Mouse (Mus musculus) left cerebral cortex, postnatal 36 days (tissue): ENCODE measurements around the gene Ncan. TPM values are rescaled to one million over a fixed set of nuclear protein-coding genes. Genes with fewer than 3 reads are reported as not detected.

Source experiments
- DNase-seq, 2 experiments: peaks; one replicate each; pipeline ENCODE4 v3.0.0; 2021 to 2022; ENCODE audit warnings: low spot score in 2 of 2, mixed read lengths in 1 of 2
- intact Hi-C: fragments of 180-260 bp; cut with DNase I; formaldehyde crosslinking; loops from one replicate; pipeline ENCODE4 v1.15.1; 2025
- total RNA-seq, 2 experiments: library from RNA; stranded (reverse); gene quantifications; 2 replicates each; pipeline ENCODE4 v1.2.3; 2021

The Ncan gene
- total RNA-seq, 2 experiments from 2014 or later = 192 to 201 TPM

- peak; percentile 75 to 79 for DNase-seq
- intact Hi-C loops = no loop called here
Measured at GRCm38 (mm10) chr8:70131166-70131883, 10.7 kb upstream of the Ncan start, which contains the start of gene Nr2c2ap. Gene Nr2c2ap (plus strand): TSS chr8:70131333.

GRCm38 (mm10) chr8:70130066-70130465 is 9.4 kb upstream of the Ncan start:
- DNase-seq = no peak
- intact Hi-C loops = no loop called here

- intact Hi-C loops = loop anchor here (2.0 to 10.0 kb wide), 2 partner anchors 41 to 215 kb away; no protein-coding TSS in a partner anchor
- peak; percentile 64 to 68 for DNase-seq
Measured at GRCm38 (mm10) chr8:70129309-70129952, 8.8 kb upstream of the Ncan start.

GRCm38 (mm10) chr8:70128435-70128834 is 7.8 kb upstream of the Ncan start:
- peak in 1 of 2 experiments; percentile 51 for DNase-seq
- intact Hi-C loops = loop anchor here (2.0 to 10.0 kb wide), 2 partner anchors 40 to 214 kb away; no protein-coding TSS in a partner anchor

DNA sequence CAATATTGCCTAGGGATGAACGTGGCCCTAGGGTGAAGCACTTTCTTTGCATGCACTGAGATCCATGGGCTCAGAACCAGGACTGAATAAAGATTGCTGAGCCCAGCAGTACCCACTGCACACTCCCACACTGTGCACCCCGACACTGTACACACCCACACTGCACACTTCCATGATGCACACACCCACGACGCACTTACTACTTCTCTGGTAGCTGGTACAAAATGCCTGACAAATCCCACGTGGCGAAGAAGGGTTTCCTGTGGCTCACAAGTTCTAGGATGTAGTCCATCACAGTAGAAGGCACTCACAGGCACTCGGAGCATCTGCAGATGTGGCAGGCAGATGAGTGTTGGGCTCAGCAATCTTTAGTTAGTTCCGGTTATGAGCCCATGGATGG is 4.3 kb upstream of the Ncan start:
- DNase-seq = no peak
- intact Hi-C loops = loop anchor here (10.0 kb wide), 1 partner anchor 210 kb away; no protein-coding TSS in a partner anchor

DNA sequence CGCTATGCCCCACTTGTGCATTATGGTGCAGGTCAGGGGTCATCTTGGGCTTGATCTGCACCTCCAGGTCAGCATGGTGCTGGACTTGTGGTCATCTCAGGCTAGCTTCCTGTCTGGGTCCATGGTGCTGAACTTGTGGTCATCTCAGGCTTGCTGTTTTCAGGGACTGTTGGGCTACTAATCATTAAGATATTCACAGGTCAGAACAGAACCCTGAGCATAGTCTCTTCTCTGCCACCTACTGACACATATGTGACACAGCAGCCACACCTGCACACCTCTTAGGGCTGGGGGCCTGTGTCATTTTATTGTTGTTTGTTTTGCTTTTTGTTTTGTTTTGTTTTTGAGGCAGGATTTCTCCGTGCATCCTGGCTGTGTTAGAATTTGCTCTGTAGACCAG is 2.2 kb upstream of the Ncan start:
- intact Hi-C loops = loop anchor here (2.0 to 10.0 kb wide), 2 partner anchors 38 to 208 kb away; no protein-coding TSS in a partner anchor
- DNase-seq = no peak

GRCm38 (mm10) chr8:70118726-70119700 is 1.7 kb downstream of the Ncan start:
- intact Hi-C loops = no loop called here
- peak; percentile 74 to 81 for DNase-seq

GRCm38 (mm10) chr8:70117611-70118010 is 3.1 kb downstream of the Ncan start:
- no peak for DNase-seq
- intact Hi-C loops = no loop called here

DNA sequence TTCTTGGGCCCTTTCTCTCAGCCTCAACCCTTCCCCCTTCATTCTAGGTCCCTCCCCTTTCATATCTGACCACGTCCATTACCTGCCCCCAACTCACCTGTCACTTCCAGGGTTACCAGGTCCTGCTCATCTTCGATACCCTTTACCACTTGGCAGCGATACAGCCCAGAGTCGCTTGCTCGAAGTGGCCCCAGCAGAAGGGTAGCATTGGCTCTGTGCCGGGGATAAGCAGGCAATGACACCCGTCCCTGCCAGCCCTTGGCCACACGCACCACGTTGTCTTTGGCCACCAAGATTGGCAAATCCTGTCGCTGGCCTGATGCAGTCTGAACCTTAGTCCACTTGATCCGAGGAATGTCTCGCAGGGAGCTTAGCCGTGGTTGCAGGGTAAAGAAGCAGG is 5.8 kb downstream of the Ncan start:
- intact Hi-C loops = no loop called here

GRCm38 (mm10) chr8:70114488-70114887 is 6.2 kb downstream of the Ncan start:
- intact Hi-C loops = no loop called here
- no peak for DNase-seq

More for the DNA sequence above, 5.8 kb downstream of the Ncan start:
- DNase-seq = no peak

DNA sequence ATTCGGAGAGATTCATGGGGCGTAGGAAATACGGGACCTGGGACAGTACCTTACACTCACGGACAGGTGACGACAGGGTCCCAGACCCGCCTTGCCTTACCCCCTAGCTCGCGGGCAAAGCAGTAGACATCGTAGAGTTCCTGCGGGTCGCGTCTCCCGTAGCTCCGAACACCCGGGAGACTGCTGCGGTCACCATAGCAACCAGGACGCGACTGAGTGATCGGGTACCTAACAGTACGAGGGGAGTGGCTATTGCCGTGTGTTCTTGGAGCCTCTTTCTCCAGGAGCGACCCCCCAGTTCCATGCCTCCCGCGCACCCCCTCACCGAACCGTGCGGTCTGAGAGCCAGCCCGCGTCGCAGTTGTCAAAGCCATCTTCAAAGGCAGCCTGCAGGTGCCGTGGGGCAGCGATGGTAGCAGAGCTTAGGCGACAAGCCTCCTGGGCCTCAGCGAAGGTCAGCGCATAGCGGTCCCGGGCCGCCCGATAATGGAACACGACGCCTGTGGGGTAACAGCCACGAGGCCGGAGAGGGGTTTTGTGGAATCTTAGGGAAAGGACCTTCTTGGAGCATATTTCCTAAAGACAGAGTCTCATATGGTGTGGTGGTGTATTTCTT is 8.2 kb downstream of the Ncan start:
- intact Hi-C loops = no loop called here
- DNase-seq = no peak

GRCm38 (mm10) chr8:70111192-70111795 is 9.4 kb downstream of the Ncan start:
- intact Hi-C loops = no loop called here
- no peak for DNase-seq

DNA sequence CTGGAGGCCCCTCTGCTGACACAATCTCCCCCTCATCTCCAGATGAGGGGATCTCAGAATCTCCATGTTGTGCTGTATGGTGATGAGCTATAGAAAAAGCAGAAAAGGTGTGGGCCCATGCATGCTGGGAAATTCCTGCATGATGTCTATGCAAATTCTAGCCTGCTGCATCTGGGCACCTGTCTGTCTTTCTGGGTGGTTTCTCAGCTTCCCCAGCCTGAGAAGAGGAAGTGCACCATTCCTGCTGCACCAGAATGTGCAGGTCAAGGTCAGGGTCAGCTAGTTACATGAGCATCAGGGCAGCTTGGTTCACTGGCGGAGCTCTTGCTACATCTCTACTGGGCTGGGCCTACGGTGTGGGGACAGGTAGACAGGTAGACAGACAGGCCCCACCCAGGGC is 10.2 kb downstream of the Ncan start:
- intact Hi-C loops = no loop called here
- DNase-seq = no peak

DNA sequence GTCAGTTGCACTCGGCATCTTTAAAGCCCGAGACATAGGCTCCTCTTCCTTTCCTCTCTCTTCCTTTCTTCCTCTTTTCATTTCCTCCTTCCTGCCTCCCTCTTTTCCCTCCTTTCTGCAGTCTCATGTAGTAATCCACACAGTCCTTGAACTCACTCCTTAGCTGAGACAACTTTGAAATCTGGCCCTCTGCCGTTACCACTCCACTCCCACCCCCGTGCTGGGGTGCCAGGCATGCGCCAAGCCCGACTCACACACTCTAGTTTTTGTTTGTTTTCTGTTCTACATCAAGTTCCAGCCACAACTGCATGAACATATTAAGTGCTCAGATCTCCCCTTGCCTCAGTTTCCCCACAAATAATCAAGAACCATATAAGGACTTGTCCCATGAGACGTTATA is 15.8 kb downstream of the Ncan start:
- DNase-seq = no peak
- intact Hi-C loops = no loop called here

GRCm38 (mm10) chr8:70104506-70104905 is 16.2 kb downstream of the Ncan start:
- intact Hi-C loops = no loop called here
- no peak for DNase-seq

DNA sequence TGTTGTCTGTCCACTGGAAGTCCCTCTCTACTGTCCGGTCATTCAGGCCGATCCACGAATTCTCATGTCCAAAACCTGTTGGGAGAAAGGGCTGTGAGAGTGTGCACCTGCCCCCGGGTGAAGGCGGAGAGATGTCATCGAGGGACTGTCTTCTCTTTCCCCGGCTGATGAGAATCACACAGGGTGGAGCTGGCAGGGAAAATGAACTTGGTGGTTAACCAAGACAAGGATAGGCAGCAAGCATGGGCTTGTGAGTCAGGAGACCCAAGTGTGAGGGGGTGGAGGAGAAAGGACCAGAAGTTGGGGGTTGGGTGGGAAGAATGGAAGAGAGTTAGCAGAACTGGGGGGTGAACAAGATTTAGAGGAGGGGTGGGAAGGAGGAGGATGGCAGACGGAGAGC is 20.4 kb downstream of the Ncan start:
- intact Hi-C loops = no loop called here
- DNase-seq = peak in 1 of 2 experiments; percentile 65

- DNase-seq = peak in 1 of 2 experiments; percentile 49
- intact Hi-C loops = no loop called here
Measured at GRCm38 (mm10) chr8:70099276-70099675, 21.4 kb downstream of the Ncan start.

DNA sequence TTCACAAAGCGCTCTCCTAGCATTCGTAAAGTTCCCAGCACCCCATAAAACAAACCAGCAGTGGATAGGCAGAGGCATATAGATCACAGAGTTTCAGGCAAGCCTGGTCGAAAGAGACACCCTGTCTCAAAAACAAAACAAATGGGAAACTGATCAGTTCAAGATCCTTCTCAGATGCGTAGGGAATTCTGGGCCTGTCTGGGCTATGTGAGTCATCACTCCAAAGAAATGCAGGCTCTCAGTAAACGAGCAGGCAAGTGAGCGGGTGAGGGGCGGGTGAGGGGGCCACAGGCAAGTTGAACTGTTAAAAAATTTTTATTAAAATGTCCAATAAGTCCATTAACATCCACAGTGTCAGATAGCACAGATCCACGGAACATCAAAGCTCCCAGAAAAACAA is 27.9 kb downstream of the Ncan start:
- DNase-seq = no peak
- intact Hi-C loops = no loop called here
